Mouse (Mus musculus): ENCODE results near the gene Bag6.

Bag6 gene

GRCm38 (mm10) chr17:35168541-35169207 lies 33.7 kb downstream of the Bag6 start:
- DNase-seq: peak; percentile 53 to 54

GRCm38 (mm10) chr17:35172445-35173234 lies 37.7 kb downstream of the Bag6 start:
- peak; percentile 50 to 51 for DNase-seq

- peak; percentile 61 to 62 for DNase-seq
Observed at GRCm38 (mm10) chr17:35173329-35173728, 38.4 kb downstream of the Bag6 start.

- DNase-seq: no peak
Observed at GRCm38 (mm10) chr17:35174201-35174977, 39.4 kb downstream of the Bag6 start.

GRCm38 (mm10) chr17:35175382-35175781 lies 40.4 kb downstream of the Bag6 start:
- DNase-seq: peak; percentile 37 to 42

GRCm38 (mm10) chr17:35175968-35176367 lies 41.0 kb downstream of the Bag6 start, which contains the start of gene Aif1:
TSS of gene Aif1 (minus strand) at chr17:35176068.
- DNase-seq: no peak

GRCm38 (mm10) chr17:35178528-35178927 lies 43.5 kb downstream of the Bag6 start:
- peak; percentile 88 to 89 for DNase-seq

- no peak for DNase-seq
Observed at GRCm38 (mm10) chr17:35180093-35180492, 45.1 kb downstream of the Bag6 start.

GRCm38 (mm10) chr17:35185639-35186611 lies 50.9 kb downstream of the Bag6 start:
- peak; percentile 91 to 94 for DNase-seq

- peak; percentile 72 to 80 for DNase-seq
Observed at GRCm38 (mm10) chr17:35186681-35187080, 51.7 kb downstream of the Bag6 start.

GRCm38 (mm10) chr17:35187345-35187744 lies 52.4 kb downstream of the Bag6 start:
- DNase-seq: no peak

- DNase-seq: peak in 1 of 2 experiments; percentile 34
Observed at GRCm38 (mm10) chr17:35187959-35188610, 53.1 kb downstream of the Bag6 start, which contains the start of gene Lst1. TSS of gene Lst1 (minus strand) at chr17:35188439.

GRCm38 (mm10) chr17:35189186-35189585 lies 54.2 kb downstream of the Bag6 start:
- peak; percentile 45 to 53 for DNase-seq

GRCm38 (mm10) chr17:35190096-35190495 lies 55.1 kb downstream of the Bag6 start:
- peak; percentile 58 for DNase-seq

- no peak for DNase-seq
Observed at GRCm38 (mm10) chr17:35191723-35192122, 56.7 kb downstream of the Bag6 start.

- peak; percentile 47 to 51 for DNase-seq
Observed at GRCm38 (mm10) chr17:35192924-35193323, 57.9 kb downstream of the Bag6 start.

- peak; percentile 81 to 84 for DNase-seq
Observed at GRCm38 (mm10) chr17:35193881-35194843, 59.2 kb downstream of the Bag6 start, which contains the start of gene Ltb. TSS of gene Ltb (plus strand) at chr17:35194439.

GRCm38 (mm10) chr17:35194844-35195630 lies 60.1 kb downstream of the Bag6 start:
- peak; percentile 54 to 62 for DNase-seq

All from B cell, adult 2 months (primary cell).